Mouse (Mus musculus): ENCODE results near the gene Sema6d. TPM values are rescaled to one million over a fixed set of nuclear protein-coding genes. Genes with fewer than 3 reads are reported as not detected.

Sema6d gene
- polyA plus RNA-seq, 1 experiment from 2014 or later, result 3.6 TPM

GRCm38 (mm10) chr2:124531062-124531461 is 441.3 kb downstream of the Sema6d start:
- Histone ChIP-seq H3K4me2 (ENCODE audit: low read depth, low read length) (no peak overlapping the region), H3K4me1 (ENCODE audit: insufficient read depth) (no peaks in the 10 kb centered on the region), H3K9me3 (ENCODE audit: low read length) (no peaks in the 10 kb centered on the region), H3K9ac (replicated peaks) (no peak overlapping the region), H3K27ac (ENCODE audit: low read depth) (no peak overlapping the region), H3K27me3 (ENCODE audit: insufficient read depth, low read length) (no peaks in the 10 kb centered on the region), H3K36me3 (replicated peaks; ENCODE audit: insufficient read depth, low read length) (no peaks in the 10 kb centered on the region), H3K4me3 (ENCODE audit: low read depth, low read length) (no peak overlapping the region)
- ATAC-seq, result no peak
- no peak for DNase-seq
- 46% methylated on average over 4 of the region's 4 CpGs for WGBS (ENCODE audit: insufficient replicate concordance)
- TF ChIP-seq CTCF (IDR thresholded peaks at IDR 0.05; ENCODE audit: low read depth) (no peak), EP300 (IDR thresholded peaks at IDR 0.05; ENCODE audit: low read depth) (no peak)

- 83% methylated on average over 3 of the region's 3 CpGs for WGBS (ENCODE audit: insufficient replicate concordance)
- H3K4me2 ChIP-seq (ENCODE audit: low read depth, low read length), result no peak overlapping the region
- ATAC-seq, result no peak
- no peaks in the 10 kb centered on the region for H3K36me3 ChIP-seq (replicated peaks; ENCODE audit: insufficient read depth, low read length)
- H3K27ac ChIP-seq (ENCODE audit: low read depth), result no peak overlapping the region
- H3K4me1 ChIP-seq (ENCODE audit: insufficient read depth), result no peaks in the 10 kb centered on the region
- no peak overlapping the region for H3K4me3 ChIP-seq (ENCODE audit: low read depth, low read length)
- H3K27me3 ChIP-seq (ENCODE audit: insufficient read depth, low read length), result no peaks in the 10 kb centered on the region
- DNase-seq, result no peak
- no peak overlapping the region for H3K9ac ChIP-seq (replicated peaks)
- H3K9me3 ChIP-seq (ENCODE audit: low read length), result no peaks in the 10 kb centered on the region
- TF ChIP-seq EP300 (IDR thresholded peaks at IDR 0.05; ENCODE audit: low read depth) (no peak), CTCF (IDR thresholded peaks at IDR 0.05; ENCODE audit: low read depth) (no peak)
These were observed 443.1 kb downstream of the Sema6d start for GRCm38 (mm10) chr2:124532906-124533305.

- Histone ChIP-seq H3K4me1 (ENCODE audit: insufficient read depth) (no peaks in the 10 kb centered on the region), H3K9ac (replicated peaks) (no peak overlapping the region), H3K4me3 (ENCODE audit: low read depth, low read length) (no peak overlapping the region), H3K27me3 (ENCODE audit: insufficient read depth, low read length) (no peaks in the 10 kb centered on the region), H3K4me2 (ENCODE audit: low read depth, low read length) (no peak overlapping the region), H3K9me3 (ENCODE audit: low read length) (no peaks in the 10 kb centered on the region), H3K36me3 (replicated peaks; ENCODE audit: insufficient read depth, low read length) (no peaks in the 10 kb centered on the region), H3K27ac (ENCODE audit: low read depth) (no peak overlapping the region)
- ATAC-seq, result no peak
- no peak for TF ChIP-seq CTCF (IDR thresholded peaks at IDR 0.05; ENCODE audit: low read depth)
- 75% methylated on average over 6 of the region's 6 CpGs for WGBS (ENCODE audit: insufficient replicate concordance)
- no peak for DNase-seq
These were observed 443.8 kb downstream of the Sema6d start for GRCm38 (mm10) chr2:124533602-124534001.

- no peak overlapping the region for H3K9ac ChIP-seq (replicated peaks)
- no peaks in the 10 kb centered on the region for H3K9me3 ChIP-seq (ENCODE audit: low read length)
- H3K4me2 ChIP-seq (ENCODE audit: low read depth, low read length), result no peak overlapping the region
- ATAC-seq (no peak), DNase-seq (no peak)
- H3K36me3 ChIP-seq (replicated peaks; ENCODE audit: insufficient read depth, low read length), result no peaks in the 10 kb centered on the region
- WGBS (ENCODE audit: insufficient replicate concordance), result 48% methylated on average over 3 of the region's 3 CpGs
- no peak overlapping the region for H3K4me3 ChIP-seq (ENCODE audit: low read depth, low read length)
- TF ChIP-seq EP300 (IDR thresholded peaks at IDR 0.05; ENCODE audit: low read depth) (no peak), CTCF (IDR thresholded peaks at IDR 0.05; ENCODE audit: low read depth) (no peak)
- H3K27ac ChIP-seq (ENCODE audit: low read depth), result no peak overlapping the region
- H3K27me3 ChIP-seq (ENCODE audit: insufficient read depth, low read length), result no peaks in the 10 kb centered on the region
- H3K4me1 ChIP-seq (ENCODE audit: insufficient read depth), result no peaks in the 10 kb centered on the region
These were observed 460.5 kb downstream of the Sema6d start for GRCm38 (mm10) chr2:124550315-124550714.

- TF ChIP-seq CTCF (IDR thresholded peaks at IDR 0.05; ENCODE audit: low read depth) (no peak), EP300 (IDR thresholded peaks at IDR 0.05; ENCODE audit: low read depth) (peak; percentile 36; the same call in 1 of the 2 replicates)
- H3K4me3 ChIP-seq (ENCODE audit: low read depth, low read length), result no peak overlapping the region
- H3K27me3 ChIP-seq (ENCODE audit: insufficient read depth, low read length), result no peaks in the 10 kb centered on the region
- H3K4me2 ChIP-seq (ENCODE audit: low read depth, low read length), result no peak overlapping the region
- no peaks in the 10 kb centered on the region for H3K9me3 ChIP-seq (ENCODE audit: low read length)
- ATAC-seq (0 out of 2 replicates have a peak, but pooled peaks have one; percentile 29), DNase-seq (no peak)
- H3K4me1 ChIP-seq (ENCODE audit: insufficient read depth), result no peaks in the 10 kb centered on the region
- H3K36me3 ChIP-seq (replicated peaks; ENCODE audit: insufficient read depth, low read length), result no peaks in the 10 kb centered on the region
- no peak overlapping the region for H3K9ac ChIP-seq (replicated peaks)
- no peak overlapping the region for H3K27ac ChIP-seq (ENCODE audit: low read depth)
- 29% methylated on average over 1 of the region's 1 CpGs for WGBS (ENCODE audit: insufficient replicate concordance)
These were observed 465.1 kb downstream of the Sema6d start for GRCm38 (mm10) chr2:124554751-124555415.

GRCm38 (mm10) chr2:124556861-124557499 is 467.2 kb downstream of the Sema6d start:
- ATAC-seq (no peak), DNase-seq (no peak)
- no peak overlapping the region for H3K4me3 ChIP-seq (ENCODE audit: low read depth, low read length)
- no peaks in the 10 kb centered on the region for H3K4me1 ChIP-seq (ENCODE audit: insufficient read depth)
- no peaks in the 10 kb centered on the region for H3K27me3 ChIP-seq (ENCODE audit: insufficient read depth, low read length)
- no peak overlapping the region for H3K27ac ChIP-seq (ENCODE audit: low read depth)
- WGBS (ENCODE audit: insufficient replicate concordance), result 64% methylated on average over 5 of the region's 5 CpGs
- H3K4me2 ChIP-seq (ENCODE audit: low read depth, low read length), result no peak overlapping the region
- no peak overlapping the region for H3K9ac ChIP-seq (replicated peaks)
- TF ChIP-seq CTCF (IDR thresholded peaks at IDR 0.05; ENCODE audit: low read depth) (no peak), EP300 (IDR thresholded peaks at IDR 0.05; ENCODE audit: low read depth) (no peak)
- no peaks in the 10 kb centered on the region for H3K36me3 ChIP-seq (replicated peaks; ENCODE audit: insufficient read depth, low read length)
- no peaks in the 10 kb centered on the region for H3K9me3 ChIP-seq (ENCODE audit: low read length)

Data from liver, postnatal 0 days (tissue).